Mouse (Mus musculus) retina, postnatal 1 day (tissue): ENCODE measurements at regions not wholly inside any gene's neighbourhood (a gene's known extent, or its start where the extent isn't known, plus 50 kb on each side); places are given as distances from the start of the nearest gene placed in this dataset.

Experiments used
- DNase-seq: peaks from one replicate; pipeline ENCODE4 v3.0.0-alpha.2; 2012

- peak; percentile 28 for DNase-seq
These were observed 514.0 kb upstream of the Epha7 start for GRCm38 (mm10) chr4:28298911-28299353.

DNA sequence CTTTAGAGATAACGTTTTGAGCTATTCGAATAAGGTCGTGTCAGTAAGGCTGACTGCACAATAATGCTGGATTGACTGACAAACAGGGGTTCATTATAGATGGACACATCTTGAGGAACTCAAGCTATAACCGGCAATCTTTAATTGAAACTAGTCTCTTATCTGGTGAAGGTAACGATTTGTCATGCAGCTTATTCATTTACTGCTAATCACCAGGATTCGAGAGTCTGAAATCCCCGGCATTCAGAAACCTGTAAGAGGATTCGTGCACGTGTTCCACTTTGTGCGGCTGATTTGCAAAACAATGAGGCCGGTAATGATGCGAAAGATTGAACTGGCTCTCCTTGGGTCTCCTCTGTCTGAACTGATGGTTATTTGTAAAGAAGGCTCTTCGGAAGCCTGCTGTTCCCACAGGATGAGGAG lies 512.9 kb upstream of the Epha7 start:
- peak; percentile 63 for DNase-seq

DNA sequence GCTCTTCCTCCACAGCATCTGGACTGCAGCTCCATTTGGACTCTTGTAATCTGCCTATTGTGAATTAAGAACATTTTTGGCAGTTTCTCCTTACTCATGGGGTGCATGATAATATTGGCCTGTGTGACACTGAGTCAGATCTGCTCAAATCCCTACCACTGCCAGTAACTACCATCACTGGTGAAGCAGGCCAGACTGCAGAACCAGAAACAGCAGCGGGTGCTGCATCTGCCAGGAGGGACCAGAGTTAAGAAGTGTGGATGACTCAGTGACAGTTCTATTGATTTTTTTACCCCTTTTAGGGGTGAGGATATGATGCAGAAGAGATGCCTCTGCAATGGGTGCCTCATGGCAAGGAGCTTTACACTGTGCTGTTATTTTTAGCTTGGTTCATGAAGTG lies 511.2 kb upstream of the Epha7 start:
- no peak for DNase-seq

DNA sequence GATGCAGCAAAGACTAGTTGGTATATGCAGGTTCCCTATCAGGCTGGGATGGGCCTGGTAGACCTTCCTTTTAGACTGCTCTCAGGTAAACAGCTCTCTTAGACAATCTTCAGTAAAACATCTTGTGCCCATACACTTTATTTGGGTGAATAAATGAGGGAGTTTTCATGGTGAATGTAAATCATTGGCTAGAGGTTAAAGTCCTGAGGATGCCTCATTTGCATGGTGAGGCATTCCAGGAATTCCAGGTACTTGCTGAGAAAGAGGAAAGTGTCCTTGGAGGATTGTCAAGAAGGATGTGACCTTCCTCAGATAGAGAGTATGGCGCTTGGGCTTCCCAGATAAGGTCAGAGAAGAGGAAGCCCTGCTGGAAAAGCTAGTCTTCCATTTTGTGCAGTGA lies 481.9 kb upstream of the Epha7 start:
- no peak for DNase-seq

DNA sequence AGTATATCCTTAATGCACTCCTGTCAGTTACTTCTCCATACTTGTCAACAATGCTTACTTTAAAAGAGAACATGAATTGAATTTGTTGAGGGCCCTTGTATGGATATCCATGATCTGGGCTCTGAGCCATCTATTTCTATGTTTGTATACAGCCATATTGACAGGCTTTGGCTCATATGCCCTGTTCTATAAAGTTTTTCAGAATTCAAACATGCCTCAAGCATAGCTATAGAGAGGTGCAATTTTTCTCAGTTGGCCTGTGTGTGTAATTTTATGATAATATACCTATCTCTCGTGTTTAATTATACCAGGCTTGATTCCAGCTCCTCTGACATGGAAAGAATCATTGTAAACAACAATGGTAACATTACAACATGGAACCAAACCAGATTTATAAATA lies 448.4 kb upstream of the Epha7 start:
- DNase-seq = no peak

DNA sequence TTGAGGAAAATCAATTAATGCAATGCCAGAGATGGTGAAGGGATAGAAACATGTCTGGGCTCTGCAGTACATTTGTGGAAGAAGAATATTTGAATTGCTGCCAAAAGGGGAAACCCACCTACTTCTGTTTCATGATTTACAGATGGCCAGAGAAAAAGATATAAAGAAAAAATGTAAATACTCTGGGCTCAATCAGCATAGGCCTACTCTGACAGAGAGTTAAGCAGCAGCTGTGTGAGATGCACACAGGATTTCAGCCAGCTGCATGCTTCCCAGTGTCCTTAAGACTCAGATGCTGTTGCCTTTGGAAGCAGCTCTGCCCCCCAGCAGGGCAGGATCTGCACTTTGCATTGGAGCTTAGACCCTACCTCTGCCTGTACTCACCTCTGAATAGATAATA lies 435.8 kb upstream of the Epha7 start:
- DNase-seq = peak; percentile 2

DNA sequence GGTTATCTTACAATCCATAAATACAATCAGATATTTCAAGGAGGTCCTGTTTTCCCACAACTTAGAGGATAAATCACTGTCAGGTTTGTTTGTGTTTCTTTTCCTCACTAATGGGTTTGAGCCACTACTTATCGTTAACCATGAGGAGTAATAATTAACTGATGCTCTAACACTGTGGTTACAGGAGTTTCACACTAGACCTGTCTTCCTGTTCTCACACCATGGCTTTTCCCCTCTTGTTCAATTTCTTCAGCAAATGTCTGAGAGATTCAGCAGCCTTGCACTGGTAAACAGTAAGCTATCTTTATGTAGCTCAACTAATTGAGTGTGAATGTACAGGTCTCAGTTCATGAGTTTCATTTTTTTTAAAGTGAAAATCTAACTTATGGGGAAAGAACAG lies 434.3 kb upstream of the Epha7 start:
- DNase-seq = no peak

DNA sequence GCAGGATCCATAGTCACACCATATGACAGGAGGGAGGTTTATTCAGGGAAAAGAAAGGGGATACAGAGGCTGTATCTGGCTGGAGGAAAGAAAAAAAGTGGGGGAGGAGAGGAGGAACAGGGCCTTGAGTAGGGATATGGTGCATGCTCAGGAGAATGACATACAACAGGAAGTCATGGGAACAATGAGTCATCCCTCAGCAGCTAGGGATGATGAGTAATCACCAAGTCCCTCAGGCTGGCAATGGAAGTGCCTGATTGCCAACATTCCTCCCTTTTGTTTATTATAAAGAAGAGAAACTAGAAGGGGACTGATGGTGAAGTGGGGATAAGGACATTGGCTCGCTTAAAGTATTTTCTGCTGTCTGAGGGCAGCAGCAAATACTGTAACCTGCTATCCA lies 388.6 kb upstream of the Epha7 start:
- no peak for DNase-seq

DNA sequence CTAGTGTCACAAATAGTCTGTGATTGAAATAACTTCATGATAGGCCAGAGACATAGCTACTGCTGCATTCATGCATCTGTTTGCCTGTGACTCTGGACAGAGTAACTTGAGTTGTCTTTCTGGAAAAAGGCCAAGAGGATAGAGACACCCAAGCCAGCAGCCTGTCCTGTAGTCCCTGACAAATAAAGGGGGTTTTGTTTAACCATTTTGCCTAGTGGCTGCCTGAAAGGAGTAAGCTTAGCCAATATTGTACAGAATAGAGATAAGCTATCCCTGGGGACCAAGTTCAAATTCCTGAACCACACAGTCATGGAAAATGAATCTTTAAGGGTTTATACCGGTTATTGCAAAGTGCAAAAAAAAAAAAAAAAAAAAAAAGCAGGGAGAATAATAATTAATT lies 372.8 kb upstream of the Epha7 start:
- DNase-seq = no peak

DNA sequence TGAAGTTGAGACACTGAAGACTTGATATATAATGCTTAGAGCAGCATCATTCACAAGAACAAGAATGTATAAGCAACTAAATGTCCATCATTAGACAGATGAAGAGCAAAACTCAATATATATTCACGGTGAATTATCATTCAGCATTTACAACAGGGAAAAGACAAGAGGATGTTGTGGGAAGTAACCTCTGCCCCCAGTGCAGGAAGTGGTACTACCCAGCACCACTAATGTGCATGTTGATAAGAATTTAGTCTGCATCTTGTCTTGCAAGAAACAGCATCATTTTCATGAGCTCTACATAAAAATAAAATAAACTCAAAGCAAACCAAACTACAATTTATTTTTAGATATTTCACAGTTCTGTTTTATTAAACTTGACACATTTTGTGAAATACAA lies 359.8 kb upstream of the Epha7 start:
- no peak for DNase-seq

- peak; percentile 1 for DNase-seq
These were observed 356.6 kb upstream of the Epha7 start for GRCm38 (mm10) chr4:28456312-28456711.
